Mouse (Mus musculus): ENCODE results near the gene Hist1h4k.
A peak's percentile ranks its signal among the peaks of the same experiment; 100 is the strongest.
"Not testable (repeated sequence)": the region's sequence is repeated elsewhere in the genome, so short reads cannot be mapped to it uniquely, and the experiment has no call there.

Gene Hist1h4k

GRCm38 (mm10) chr13:21750159-21751017 is at the start of gene Hist1h4k:
TSS of gene Hist1h4k (minus strand) at chr13:21750505.
- DNase-seq (ENCODE audit: low read depth, low spot score), result peak; percentile 95

GRCm38 (mm10) chr13:21797163-21797562 is 46.9 kb upstream of the Hist1h4k start:
- DNase-seq (ENCODE audit: low read depth, low spot score), result not testable (repeated sequence)

DNA sequence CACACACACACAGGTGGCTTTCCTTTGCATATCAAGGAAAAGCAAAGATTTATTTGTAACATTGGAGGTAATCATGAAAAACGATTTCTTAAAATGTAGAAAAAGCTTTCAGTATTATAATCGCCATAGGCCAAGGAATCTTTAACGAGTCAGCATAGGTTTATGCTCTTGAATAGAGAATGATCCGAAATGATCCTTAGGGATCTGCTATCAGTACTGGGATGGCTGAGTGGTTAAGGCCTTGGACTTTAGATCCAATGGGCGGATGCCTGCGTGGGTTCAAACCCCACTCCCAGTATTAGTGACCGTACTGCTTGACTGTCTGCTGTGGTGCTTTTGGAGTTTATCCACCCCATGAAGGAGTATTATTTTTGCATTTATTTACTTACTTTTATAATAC is 45.3 kb upstream of the Hist1h4k start:
- DNase-seq (ENCODE audit: low read depth, low spot score), result no peak

DNA sequence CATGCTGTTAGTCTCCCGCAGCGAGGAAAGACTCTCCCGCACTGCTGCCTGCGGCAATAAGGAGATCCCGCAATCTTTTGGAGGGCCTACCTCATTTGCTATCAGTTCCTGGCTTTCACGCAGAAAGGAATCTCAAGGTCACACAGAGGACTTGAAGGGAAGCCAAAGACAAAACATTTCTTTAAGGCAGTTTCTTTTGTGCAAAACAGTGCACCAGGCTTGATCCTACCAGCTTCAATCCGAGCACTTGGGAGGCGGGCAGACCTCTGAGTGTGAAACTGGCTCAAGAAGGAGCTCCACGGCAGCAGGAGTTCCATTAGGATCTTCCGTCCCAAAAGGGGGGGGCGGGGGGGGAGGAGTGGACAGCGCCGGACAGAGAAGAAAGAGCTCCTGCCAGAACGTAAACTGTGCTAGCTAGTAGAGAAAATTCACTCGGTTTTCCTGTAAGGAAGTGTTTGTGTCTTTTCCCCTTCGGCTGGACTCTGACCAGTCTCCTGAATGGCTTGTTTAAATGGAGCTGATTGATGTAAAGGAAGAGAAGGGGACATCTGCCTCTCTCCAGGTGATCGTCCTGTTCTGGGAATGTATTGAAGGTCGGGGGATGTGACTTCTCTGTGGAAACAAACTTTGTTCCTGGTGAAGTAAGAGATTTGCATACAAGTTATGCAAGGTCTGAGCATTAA is 40.4 kb upstream of the Hist1h4k start:
- DNase-seq (ENCODE audit: low read depth, low spot score), result no peak

GRCm38 (mm10) chr13:21789925-21790324 is 39.6 kb upstream of the Hist1h4k start:
- no peak for DNase-seq (ENCODE audit: low read depth, low spot score)

DNA sequence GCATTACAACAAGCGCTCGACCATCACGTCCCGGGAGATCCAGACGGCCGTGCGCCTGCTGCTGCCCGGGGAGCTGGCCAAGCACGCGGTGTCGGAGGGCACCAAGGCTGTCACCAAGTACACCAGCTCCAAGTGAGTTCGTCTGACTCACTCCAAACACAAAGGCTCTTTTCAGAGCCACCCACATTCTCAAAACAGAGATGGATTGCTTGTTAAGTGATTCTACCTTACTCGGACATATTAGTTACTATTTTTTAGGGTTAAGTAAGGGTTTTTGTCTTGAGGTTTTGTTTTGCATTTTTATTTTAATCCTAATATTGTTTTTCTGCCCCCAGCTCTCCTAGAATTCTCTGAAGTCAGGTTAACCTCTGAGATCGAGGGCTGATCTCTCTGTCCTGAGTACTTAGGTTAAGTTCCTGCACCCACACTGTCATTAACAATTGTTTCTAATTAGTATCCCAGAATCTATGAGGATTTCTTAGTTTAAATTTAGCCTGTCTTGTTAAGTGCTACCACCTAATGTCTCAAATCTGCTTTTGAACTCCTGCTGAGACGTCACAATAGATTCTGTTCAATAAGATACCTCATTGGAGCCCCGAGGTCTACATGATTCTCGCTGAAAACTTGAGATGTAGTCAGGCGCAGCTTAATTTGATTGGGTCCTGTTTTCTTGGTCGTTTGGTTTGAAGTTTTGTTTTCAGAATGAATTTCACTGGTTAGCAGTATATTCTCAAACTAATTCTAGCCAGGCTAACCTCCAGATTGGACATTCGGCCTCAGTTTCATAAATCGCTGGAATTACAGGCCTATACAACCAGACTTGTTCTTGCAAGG is 37.7 kb upstream of the Hist1h4k start:
- DNase-seq (ENCODE audit: low read depth, low spot score), result peak; percentile 68

- peak; percentile 97 for DNase-seq (ENCODE audit: low read depth, low spot score)
Observed at GRCm38 (mm10) chr13:21786899-21787629, 36.8 kb upstream of the Hist1h4k start, which contains the start of the genes Hist1h2an and Hist1h2bp. TSS of gene Hist1h2an (minus strand) at chr13:21787218. TSS of gene Hist1h2bp (plus strand) at chr13:21787461.

- peak; percentile 72 for DNase-seq (ENCODE audit: low read depth, low spot score)
Observed at GRCm38 (mm10) chr13:21786189-21786898, 36.0 kb upstream of the Hist1h4k start.

GRCm38 (mm10) chr13:21784311-21784710 is 34.0 kb upstream of the Hist1h4k start:
- DNase-seq (ENCODE audit: low read depth, low spot score), result no peak

DNA sequence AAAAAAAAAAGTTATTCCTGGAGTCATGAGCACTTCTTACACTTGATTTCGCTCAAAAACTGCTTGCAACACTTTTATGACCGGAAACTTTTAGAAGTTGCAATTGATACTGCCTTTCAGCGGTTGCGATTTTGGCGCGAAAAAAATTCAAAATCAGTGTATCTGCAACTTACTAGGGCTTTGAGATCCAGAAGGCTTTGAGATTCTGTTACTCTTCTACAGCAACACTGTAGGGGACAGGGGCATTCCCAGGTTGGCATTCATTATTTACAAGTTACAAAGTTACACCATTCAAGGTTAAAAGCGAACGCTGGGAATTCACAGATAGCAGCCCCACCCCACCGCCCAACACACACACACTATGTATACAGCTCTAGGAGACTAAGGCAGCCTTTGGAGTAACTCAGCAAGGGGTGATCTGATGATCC is 33.4 kb upstream of the Hist1h4k start:
- peak; percentile 73 for DNase-seq (ENCODE audit: low read depth, low spot score)

DNA sequence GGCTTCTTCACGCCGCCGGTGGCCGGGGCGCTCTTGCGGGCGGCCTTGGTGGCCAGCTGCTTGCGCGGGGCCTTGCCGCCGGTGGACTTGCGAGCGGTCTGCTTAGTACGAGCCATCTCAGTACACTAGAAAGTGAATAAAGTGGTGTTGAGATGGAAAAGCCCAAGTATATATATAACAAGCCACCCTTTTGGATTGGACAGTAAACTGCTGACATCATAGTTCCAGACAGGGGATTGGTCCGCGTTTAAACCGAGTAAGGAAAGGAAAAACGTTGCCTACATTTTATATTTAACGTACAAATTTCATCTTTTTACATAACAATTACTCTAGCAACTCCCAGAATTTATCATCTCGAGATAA is 32.9 kb upstream of the Hist1h4k start, which contains the start of gene Hist1h3i:
TSS of gene Hist1h3i (minus strand) at position 116 of the 363 bp plus-strand sequence.
- DNase-seq (ENCODE audit: low read depth, low spot score), result peak; percentile 92

GRCm38 (mm10) chr13:21782361-21783254 is 32.3 kb upstream of the Hist1h4k start:
- DNase-seq (ENCODE audit: low read depth, low spot score), result peak; percentile 79

DNA sequence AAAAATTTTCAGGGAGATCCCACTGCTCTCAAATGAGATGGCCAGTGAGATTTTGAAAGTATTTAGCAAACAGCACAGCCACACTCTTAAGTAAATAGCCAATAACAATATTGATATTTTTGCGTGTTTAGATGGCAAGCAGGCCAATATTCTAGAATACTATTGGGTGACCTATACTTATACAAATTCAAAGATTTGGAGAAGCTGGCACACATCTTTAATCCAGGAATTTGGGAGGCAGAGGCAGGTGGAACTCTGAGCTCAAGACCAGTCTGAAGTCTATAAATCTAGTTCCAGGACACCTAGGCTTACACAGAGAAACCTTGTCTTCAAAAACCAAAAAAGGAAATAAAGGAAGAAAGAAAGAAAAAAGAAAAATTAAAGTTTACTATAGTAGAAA is 31.3 kb upstream of the Hist1h4k start:
- peak; percentile 32 for DNase-seq (ENCODE audit: low read depth, low spot score)

- peak; percentile 67 for DNase-seq (ENCODE audit: low read depth, low spot score)
Observed at GRCm38 (mm10) chr13:21781021-21781555, 30.8 kb upstream of the Hist1h4k start.

DNA sequence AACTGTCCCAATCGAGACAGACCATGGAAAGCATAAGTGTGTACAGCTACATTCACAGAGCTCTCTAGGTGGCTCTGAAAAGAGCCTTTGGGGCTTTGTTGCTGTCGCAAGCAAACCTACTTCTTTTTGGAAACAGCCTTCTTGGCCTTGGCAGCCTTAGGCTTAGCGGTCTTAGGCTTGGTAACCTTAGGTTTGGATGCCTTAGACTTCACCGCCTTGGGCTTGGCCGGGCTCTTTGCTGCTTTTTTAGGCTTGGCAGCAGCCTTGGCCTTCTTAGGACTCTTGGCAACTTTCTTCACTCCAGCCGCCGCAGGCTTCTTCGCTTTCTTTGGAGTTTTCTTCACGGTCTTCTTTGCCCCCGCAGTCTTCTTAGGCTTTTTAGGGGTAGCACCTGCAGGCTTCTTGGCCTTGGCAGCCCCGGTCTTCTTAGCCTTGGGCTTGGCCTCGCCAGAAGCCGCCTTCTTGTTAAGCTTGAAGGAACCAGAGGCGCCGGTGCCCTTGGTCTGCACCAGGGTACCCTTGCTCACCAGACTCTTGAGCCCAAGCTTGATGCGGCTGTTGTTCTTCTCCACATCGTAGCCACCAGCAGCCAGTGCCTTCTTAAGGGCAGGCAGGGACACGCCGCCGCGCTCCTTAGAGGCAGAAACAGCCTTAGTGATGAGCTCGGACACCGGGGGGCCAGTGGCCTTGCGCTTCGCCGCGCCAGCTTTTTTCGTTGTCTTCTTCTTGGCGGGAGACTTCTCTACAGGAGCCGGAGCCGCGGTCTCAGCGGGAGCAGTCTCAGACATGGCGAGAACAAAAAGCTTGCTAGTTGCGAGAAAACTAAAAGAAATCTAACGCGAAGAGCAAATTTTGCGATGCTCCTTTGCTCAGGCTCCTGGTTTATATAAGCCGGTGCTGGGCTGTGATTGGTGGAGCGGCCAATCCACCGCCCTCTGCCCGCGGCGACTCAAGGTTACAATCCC is 29.7 kb upstream of the Hist1h4k start, which contains the start of gene Hist1h1b:
TSS of gene Hist1h1b (minus strand) at position 859 of the 965 bp plus-strand sequence.
- DNase-seq (ENCODE audit: low read depth, low spot score), result peak; percentile 91

GRCm38 (mm10) chr13:21778814-21779766 is 28.8 kb upstream of the Hist1h4k start:
- peak; percentile 92 for DNase-seq (ENCODE audit: low read depth, low spot score)

DNA sequence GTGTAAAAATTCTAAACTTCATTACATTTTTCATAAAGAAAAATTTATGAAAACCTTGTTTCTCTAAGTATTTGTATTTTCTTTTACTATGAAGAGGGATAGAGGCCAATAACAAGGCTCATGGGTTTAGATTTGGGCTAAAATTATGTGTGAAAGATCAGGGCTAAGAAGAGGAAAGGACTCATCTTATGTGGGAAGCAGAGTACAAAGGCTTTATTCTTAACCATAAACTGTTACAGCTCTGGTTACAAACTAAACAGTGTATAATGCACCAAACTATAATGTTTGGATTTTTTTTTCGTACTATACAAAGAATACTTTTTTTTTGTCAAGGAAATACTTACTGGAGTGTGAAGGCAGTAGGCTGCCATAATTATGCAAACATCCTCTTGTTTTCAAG is 5.4 kb upstream of the Hist1h4k start:
- peak; percentile 51 for DNase-seq (ENCODE audit: low read depth, low spot score)

All from A20 (cell line).